Mouse (Mus musculus): Measurements from ENCODE around the gene Pik3ap1.

DNA sequence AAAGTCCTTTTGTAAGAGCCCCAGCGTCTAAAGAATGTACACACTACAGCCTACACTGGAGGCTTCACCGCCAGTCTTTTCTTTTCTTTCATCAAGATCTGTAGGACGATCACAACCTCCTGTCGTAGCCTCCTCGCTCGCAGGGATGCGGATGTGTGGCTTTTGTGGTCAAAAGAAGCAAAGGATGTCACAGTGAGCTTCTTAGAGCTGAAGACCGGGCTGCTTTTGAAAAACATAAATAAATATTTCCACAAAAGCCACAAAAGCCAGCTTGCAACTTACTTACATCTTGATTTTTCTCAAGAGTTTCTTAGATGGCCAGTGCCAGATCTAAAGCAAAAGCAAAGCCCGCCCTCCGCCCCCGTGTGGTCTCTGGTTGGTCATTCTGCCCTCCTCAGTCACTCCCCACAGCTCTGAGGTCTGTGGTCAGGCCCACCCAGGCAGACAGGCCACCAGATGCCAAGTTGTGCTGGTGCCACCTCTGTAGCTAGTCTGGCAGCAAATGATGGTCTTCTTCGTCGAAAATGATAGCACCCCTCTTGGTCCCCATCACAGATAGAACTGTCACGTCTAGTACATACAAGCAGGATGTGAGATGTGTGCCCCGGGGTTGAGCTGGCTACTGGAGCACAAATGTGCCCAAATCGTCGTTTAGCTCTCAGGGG, 30.5 kb downstream of the Pik3ap1 start:
- TF ChIP-seq CTCF (IDR thresholded peaks at IDR 0.05; ENCODE audit: extremely low read depth, insufficient read depth, insufficient read length, insufficient replicate concordance): no peak
- TF ChIP-seq POLR2A (IDR thresholded peaks at IDR 0.05; ENCODE audit: low read depth, low read length): no peak

Measured in spleen, adult 2 months (tissue).